Mouse (Mus musculus) v-Abl transformed pro-B cells (cell line): ENCODE data around the gene Znhit3.

Source experiments
- in situ Hi-C, 2 experiments: fragments of 400-800 bp; cut with MboI; formaldehyde crosslinking; loops; one replicate each; pipeline ENCODE4 v1.15.1; 2025; ENCODE audit not compliant: unreplicated experiment in 2 of 2

The Znhit3 gene

GRCm38 (mm10) chr11:84932261-84932660, 16.1 kb upstream of the Znhit3 start:
- in situ Hi-C loops = no loop called here

DNA sequence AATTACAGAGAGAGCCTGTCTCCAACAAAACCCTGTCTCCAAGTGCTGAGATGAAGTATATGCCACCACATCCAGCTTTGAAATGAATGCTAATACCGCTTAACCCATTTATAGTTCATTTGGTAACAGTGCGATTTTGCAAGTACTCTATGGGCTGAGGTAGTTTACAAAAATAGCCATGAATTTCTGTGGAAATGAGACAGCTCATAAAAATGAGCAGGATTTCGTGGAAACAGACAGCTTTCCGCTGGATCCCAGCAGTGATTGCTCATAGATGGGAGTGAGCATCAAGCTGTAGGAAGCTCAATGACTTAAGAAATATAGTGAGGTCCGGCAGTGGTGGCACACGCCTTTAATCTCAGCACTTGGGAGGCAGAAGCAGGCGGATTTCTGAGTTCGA, 4.8 kb upstream of the Znhit3 start:
- in situ Hi-C loops = no loop called here

- in situ Hi-C loops = loop anchor here (5.0 to 10.0 kb wide), 7 partner anchors 38 to 485 kb away; partner anchors contain the start of genes 1700125H20Rik (in 1 of the 2), Mrm1 (in 1 of the 2), Myo19 (in 1 of the 2) and Pigw (in 1 of the 2)
Measured at GRCm38 (mm10) chr11:84919951-84920350, 3.8 kb upstream of the Znhit3 start.

DNA sequence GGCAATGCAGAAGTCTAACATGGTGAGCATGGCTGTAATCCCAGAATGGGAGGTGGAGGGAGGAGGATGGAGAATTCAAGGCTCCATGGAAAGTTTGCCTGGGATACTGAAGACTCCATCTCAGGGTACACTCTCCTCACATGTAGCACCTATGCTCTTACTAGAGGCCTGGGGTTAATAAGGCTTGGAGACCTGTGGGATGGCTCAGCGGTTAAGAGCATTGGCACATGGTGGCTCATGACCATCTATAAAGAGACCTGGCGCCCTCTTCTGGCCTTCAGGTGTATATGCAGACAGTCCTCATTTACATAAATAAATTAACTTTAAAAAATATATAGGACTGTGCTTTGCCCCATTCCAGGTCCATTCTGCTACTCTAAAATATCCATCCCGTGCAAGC, 3.1 kb upstream of the Znhit3 start:
- in situ Hi-C loops = loop anchor here (5.0 to 10.0 kb wide), 7 partner anchors 37 to 484 kb away; partner anchors contain the start of genes 1700125H20Rik (in 1 of the 2), Mrm1 (in 1 of the 2), Myo19 (in 1 of the 2) and Pigw (in 1 of the 2)

DNA sequence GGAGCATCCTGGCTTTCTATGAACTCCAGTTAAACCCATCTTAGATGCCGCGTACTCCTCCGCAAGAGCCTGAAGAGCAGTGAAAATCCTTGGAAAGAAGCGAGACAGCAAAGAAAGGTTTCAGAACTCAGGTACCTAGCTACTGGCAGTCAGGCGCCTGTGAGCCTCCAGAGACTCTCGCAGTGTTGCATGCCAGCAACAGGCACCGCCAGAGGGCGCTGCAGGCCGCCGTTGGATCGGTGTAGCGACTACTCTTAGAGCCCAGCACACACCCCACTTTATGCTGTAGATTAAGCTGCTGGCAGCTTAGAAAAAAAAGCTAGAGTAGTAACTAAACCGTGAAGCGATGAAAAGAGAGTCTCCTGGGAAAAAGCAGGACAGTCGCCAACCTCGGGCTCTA, 2.3 kb upstream of the Znhit3 start:
- in situ Hi-C loops = loop anchor here (5.0 to 10.0 kb wide), 7 partner anchors 36 to 484 kb away; partner anchors contain the start of genes 1700125H20Rik (in 1 of the 2), Mrm1 (in 1 of the 2), Myo19 (in 1 of the 2) and Pigw (in 1 of the 2)

GRCm38 (mm10) chr11:84916703-84917300, 636 bp upstream of the Znhit3 start:
- in situ Hi-C loops = loop anchor here (5.0 to 10.0 kb wide), 7 partner anchors 35 to 482 kb away; partner anchors contain the start of genes 1700125H20Rik (in 1 of the 2), Mrm1 (in 1 of the 2), Myo19 (in 1 of the 2) and Pigw (in 1 of the 2)

GRCm38 (mm10) chr11:84914673-84915072, 1.5 kb downstream of the Znhit3 start:
- in situ Hi-C loops = loop anchor here (5.0 to 10.0 kb wide), 7 partner anchors 32 to 480 kb away; partner anchors contain the start of genes 1700125H20Rik (in 1 of the 2), Mrm1 (in 1 of the 2), Myo19 (in 1 of the 2) and Pigw (in 1 of the 2)

DNA sequence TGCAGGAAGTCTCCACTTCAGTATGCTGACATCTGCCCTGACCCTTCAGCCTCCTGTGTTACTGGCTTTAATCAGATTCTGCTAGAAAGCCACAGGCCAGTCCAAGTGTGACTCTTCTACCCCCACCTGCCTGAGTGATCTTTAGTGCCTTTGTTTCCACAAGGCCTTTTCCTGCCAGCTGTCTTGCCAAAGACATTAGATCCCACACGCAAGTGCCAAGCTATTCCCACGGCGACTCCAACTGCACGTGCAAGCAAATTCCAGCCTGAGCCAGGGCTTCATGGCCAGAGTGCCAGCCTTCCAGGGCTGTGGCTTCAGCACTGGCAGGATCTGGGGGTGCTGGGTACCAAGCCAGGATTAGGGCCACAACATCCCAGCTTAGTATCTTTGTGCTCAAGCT, 5.8 kb downstream of the Znhit3 start:
- in situ Hi-C loops = loop anchor here in 1 of 2 experiments (10.0 kb wide), 2 partner anchors 424 to 476 kb away; no protein-coding TSS in a partner anchor

- in situ Hi-C loops = no loop called here
Measured at GRCm38 (mm10) chr11:84908480-84908879, 7.7 kb downstream of the Znhit3 start.

DNA sequence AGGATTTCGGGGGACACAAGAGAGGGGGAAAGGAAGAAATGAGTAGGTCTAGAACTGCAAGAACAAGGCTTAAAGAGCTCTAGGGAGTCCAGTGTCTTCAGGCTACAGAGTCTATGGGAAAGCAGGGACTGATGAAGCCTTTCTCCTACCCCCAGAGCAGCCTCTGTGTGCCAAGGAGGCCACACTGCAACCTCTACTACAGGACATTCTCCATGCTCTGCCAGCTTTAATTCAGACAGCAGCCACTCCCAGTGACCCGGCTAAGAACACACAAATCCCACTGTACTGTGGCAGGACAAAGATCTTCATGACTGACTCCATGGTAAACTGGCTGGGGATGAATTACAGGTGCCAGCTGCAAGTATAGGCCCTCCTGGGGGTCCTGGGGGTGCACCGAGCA, 9.1 kb downstream of the Znhit3 start:
- in situ Hi-C loops = no loop called here

GRCm38 (mm10) chr11:84904597-84905144, 11.5 kb downstream of the Znhit3 start:
- in situ Hi-C loops = no loop called here

GRCm38 (mm10) chr11:84893113-84893512, 23.1 kb downstream of the Znhit3 start:
- in situ Hi-C loops = no loop called here

GRCm38 (mm10) chr11:84891705-84892104, 24.5 kb downstream of the Znhit3 start:
- in situ Hi-C loops = no loop called here

DNA sequence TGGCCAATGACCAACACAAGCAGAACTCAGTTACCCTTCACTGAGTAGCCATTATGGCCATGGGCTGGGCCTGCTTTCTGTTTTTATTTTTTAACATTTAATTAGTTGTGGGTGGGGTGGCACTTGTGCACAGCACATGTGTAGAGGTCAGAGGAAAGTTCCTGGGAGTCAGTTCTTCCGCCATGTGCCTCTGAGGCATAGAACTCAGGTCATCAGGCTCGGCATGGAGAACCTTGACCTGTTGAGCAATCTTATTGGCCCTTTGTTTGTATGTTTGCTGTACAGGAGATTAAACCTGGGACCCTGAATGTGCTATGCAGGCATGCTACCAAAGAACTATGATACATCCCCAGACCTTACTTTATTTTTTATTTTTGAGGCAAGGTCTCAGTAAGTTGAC, 26.7 kb downstream of the Znhit3 start:
- in situ Hi-C loops = no loop called here

- in situ Hi-C loops = no loop called here
Measured at GRCm38 (mm10) chr11:84888025-84888424, 28.1 kb downstream of the Znhit3 start.

GRCm38 (mm10) chr11:84886767-84887511, 29.2 kb downstream of the Znhit3 start:
- in situ Hi-C loops = no loop called here

DNA sequence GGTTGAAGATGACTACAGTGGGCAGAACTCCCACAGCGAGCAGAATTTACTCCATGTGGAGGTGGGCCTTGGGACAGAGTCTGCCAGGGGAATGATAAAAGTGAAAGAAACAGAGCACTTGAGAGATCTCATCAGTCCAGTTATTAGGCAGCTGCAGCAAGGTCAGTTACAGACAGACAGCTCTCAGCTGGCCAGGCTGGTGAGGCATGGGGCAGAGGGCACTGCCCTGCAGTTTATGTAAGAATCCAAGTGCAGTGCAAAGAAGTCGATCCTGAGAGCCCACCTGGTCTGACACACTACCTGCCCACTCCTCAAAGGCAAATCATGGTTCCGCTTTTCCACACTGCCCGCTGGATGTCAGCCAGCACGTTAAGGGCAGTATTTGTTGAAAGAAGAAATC, 29.9 kb downstream of the Znhit3 start:
- in situ Hi-C loops = no loop called here

DNA sequence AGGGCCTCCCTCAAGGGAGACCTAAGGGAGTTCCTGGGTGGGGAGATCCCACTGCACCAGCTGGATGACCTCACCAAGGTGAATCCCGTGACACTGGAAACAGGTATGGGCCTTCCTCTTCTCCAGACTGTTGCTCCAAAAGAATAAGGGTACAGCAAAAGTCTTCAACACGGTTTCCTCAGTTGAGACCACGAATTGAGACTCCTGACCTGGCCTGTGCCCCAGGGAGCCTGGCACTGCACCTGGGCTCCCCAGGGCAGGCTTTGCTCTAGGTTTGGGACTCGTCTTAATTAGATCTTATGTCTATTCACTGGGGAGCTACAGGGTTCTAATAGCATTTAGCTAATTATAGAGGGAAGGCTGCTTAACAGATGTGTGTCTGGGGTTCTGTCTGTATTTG, 30.9 kb downstream of the Znhit3 start:
- in situ Hi-C loops = no loop called here

DNA sequence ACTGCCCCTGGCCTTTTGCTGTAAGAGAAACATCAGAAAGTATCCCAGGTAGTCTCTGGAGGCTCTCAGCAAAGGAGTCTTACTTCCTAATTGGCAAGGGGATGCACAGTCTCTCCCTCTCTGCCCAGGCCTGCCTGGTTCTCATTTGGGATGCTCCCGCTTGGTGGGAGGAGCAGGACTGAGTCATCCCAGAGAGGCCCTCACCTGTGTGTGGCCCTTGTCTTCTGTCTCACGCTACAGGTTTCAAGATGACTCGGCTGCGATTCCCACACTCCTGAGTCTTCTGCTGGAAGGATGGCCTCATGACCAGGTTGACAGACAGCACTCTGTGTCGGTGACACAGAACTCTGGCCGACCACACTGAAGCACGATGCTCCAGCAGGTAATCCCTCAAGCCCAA, 33.8 kb downstream of the Znhit3 start:
- in situ Hi-C loops = loop anchor here in 1 of 2 experiments (5.0 kb wide), 1 partner anchor 35 kb away; the partner anchor contains the start of gene Znhit3

DNA sequence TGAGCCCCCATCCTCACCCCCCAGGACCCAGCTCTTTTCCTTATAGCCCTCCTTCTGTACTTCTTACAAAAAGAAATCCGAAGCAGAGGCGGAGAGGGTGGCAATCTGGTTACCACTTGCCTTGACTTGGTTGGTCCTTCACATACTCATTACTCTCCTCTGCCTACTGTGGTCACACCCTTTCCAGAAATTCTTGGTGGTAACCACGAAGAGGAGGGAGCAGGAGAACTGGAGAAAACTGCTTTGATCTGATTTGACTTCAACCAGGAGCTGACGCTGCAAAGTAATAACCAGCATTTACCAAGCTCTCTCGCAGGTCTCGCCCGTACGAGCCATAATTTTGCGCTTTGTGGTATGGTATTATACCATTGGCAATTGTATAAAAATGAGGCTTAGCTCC, 35.2 kb downstream of the Znhit3 start:
- in situ Hi-C loops = loop anchor here in 1 of 2 experiments (5.0 kb wide), 1 partner anchor 36 kb away; the partner anchor contains the start of gene Znhit3
